Mouse (Mus musculus): ENCODE measurements around the gene Tax1bp1. TPM values are rescaled to one million over a fixed set of nuclear protein-coding genes. Genes with fewer than 3 reads are reported as not detected.
A peak's percentile ranks its signal among the peaks of the same experiment; 100 is the strongest.

Tax1bp1 gene
- polyA plus RNA-seq, 1 experiment: 124 TPM

DNA sequence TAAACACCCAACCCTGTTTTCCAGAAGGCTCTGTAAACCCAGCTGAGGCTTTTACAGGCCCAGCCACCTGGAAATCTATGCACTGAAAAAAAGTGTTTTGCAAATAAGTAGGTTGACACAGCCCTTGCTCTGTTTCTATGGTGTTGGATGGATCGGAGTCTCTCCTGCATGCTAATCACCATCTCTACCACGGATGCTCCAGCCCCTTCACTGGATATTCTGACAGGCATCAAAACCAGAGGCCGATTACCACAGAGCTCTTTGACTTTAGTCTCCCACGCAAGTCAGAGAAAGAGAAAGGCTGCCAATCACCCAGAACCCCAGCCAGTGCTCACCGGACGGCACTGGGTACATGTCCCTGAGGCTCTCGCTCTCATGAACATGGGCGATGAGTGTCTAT, 63.5 kb downstream of the Tax1bp1 start:
- 76% methylated on average over 8 of the region's 8 CpGs for WGBS
- no peak overlapping the region for H3K27ac ChIP-seq (ENCODE audit: insufficient read depth, low read depth, low read length)
- no peaks in the 10 kb centered on the region; the same call in none of the 2 replicates for H3K4me1 ChIP-seq (ENCODE audit: control insufficient read depth, insufficient read depth, low read length)
- no peak overlapping the region for H3K4me3 ChIP-seq (ENCODE audit: insufficient read depth, low read depth, low read length)
- TF ChIP-seq POLR2A (IDR thresholded peaks at IDR 0.05; ENCODE audit: insufficient read depth, low read depth, low read length): no peak
- no peak for TF ChIP-seq CTCF (IDR thresholded peaks at IDR 0.05; ENCODE audit: insufficient read depth, low read depth, low read length)

DNA sequence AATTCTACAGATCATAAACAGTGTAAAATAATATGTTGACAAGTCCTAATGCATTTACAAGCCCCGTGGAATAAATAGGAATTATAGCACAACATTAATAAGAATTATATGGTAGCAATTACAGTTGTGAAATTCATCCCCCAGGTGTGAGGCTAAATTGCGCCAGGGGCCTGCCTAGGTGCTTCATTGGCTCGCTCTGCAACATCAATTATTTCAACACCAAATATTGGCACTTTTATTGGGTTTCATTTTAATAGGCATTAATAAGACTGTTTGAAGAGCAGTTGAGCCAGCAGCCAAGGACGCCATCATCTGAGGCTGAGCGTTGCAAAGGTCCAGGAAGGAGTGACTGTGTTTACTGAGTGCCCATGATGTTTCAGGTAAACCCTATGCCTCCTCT, 65.0 kb downstream of the Tax1bp1 start:
- 94% methylated on average over 5 of the region's 5 CpGs for WGBS
- H3K27ac ChIP-seq (ENCODE audit: insufficient read depth, low read depth, low read length): no peak overlapping the region
- no peak overlapping the region for H3K4me3 ChIP-seq (ENCODE audit: insufficient read depth, low read depth, low read length)
- TF ChIP-seq CTCF (IDR thresholded peaks at IDR 0.05; ENCODE audit: insufficient read depth, low read depth, low read length): no peak
- TF ChIP-seq POLR2A (IDR thresholded peaks at IDR 0.05; ENCODE audit: insufficient read depth, low read depth, low read length): no peak
- no peaks in the 10 kb centered on the region; the same call in 1 of the 2 replicates for H3K4me1 ChIP-seq (ENCODE audit: control insufficient read depth, insufficient read depth, low read length)

DNA sequence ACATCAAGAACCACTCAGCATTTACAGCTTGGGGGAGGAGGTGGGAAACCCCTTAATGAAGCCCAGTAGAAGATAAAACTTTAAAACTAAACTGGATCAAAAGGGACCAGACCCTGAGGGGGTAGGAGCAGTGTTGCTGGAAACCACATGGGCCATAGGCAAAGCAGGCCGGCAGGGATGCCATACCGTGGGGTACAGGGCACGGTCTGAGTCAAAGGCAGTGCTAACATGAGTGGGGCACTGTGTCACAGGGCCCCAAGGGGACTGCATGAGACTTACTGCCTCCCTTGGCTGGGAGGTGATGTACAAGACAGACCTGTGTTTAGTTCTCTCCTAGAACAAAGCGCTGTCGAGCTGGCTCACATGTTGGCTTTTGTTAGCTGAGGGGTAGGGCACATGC, 66.0 kb downstream of the Tax1bp1 start:
- WGBS: 76% methylated on average over 5 of the region's 5 CpGs
- H3K4me1 ChIP-seq (ENCODE audit: control insufficient read depth, insufficient read depth, low read length): no peaks in the 10 kb centered on the region; the same call in 1 of the 2 replicates
- TF ChIP-seq POLR2A (IDR thresholded peaks at IDR 0.05; ENCODE audit: insufficient read depth, low read depth, low read length) (no peak), CTCF (IDR thresholded peaks at IDR 0.05; ENCODE audit: insufficient read depth, low read depth, low read length) (no peak)
- no peak overlapping the region for H3K4me3 ChIP-seq (ENCODE audit: insufficient read depth, low read depth, low read length)
- H3K27ac ChIP-seq (ENCODE audit: insufficient read depth, low read depth, low read length): no peak overlapping the region

DNA sequence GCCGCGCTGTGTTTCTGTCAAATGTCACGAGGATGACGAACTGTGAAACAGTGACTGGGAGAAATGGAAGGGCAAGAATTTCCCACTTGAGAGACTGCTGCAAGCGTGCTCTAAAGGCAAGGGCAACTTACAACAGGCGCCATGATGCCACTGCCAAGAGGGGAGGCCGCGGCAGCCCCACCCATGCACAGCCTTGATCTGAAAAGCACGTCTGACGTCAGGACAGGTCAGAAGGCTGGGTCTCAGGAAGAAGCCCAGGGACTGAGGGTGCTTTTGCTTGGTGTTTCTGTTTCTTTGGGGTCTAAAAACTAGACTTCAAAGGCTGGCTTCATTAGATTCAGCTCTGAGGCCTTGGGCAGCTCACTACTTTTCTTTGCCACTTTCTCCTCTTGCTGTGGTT, 76.8 kb downstream of the Tax1bp1 start:
- 81% methylated on average over 10 of the region's 10 CpGs for WGBS
- no peak overlapping the region for H3K27ac ChIP-seq (ENCODE audit: insufficient read depth, low read depth, low read length)
- no peak overlapping the region for H3K4me3 ChIP-seq (ENCODE audit: insufficient read depth, low read depth, low read length)
- peaks cover 14% of the 10 kb centered on the region for H3K4me1 ChIP-seq (ENCODE audit: control insufficient read depth, insufficient read depth, low read length)
- no peak for TF ChIP-seq POLR2A (IDR thresholded peaks at IDR 0.05; ENCODE audit: insufficient read depth, low read depth, low read length)
- TF ChIP-seq CTCF (IDR thresholded peaks at IDR 0.05; ENCODE audit: insufficient read depth, low read depth, low read length): no peak

DNA sequence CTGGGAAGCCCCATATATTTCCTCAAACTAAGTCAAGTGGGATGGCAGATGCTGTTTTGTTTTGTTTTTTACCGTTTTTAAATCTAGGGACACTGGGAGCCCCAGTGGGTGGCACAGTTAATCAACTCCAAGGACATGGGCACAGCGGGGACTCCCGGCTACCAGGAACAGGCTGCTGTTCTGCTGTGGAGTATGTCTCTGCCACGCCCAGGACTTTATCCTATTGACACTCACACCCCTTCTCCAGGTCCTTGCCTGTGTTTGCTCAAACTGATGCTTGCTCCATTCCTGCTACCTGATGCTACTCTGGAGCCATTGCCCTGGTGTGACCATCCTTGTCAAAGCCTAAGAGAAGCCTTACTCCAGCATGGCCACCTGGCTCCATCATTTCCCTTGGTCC, 77.3 kb downstream of the Tax1bp1 start:
- Histone ChIP-seq H3K27ac (ENCODE audit: insufficient read depth, low read depth, low read length) (no peak overlapping the region), H3K4me3 (ENCODE audit: insufficient read depth, low read depth, low read length) (no peak overlapping the region), H3K4me1 (ENCODE audit: control insufficient read depth, insufficient read depth, low read length) (peaks cover 14% of the 10 kb centered on the region)
- WGBS: 88% methylated on average over 4 of the region's 4 CpGs
- no peak for TF ChIP-seq POLR2A (IDR thresholded peaks at IDR 0.05; ENCODE audit: insufficient read depth, low read depth, low read length)

DNA sequence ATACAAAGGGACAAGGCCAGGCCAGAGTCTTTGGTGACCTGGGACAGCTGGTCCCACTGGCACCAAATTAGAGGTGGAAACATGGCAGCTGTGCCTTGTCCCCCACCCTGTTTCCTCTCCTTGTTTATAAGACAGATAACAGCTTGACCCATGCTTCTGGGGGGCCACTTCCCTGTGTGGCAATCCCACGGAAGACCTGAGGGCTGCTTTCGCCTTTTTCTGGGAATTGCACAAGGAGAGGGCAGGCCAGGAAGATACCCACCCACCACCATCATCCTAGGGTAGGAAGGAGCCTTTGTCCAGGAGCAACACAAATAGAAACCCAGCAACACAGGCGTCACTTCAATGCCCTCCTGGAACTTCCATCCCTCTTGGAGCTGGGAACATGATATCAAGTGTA, 78.9 kb downstream of the Tax1bp1 start:
- TF ChIP-seq CTCF (IDR thresholded peaks at IDR 0.05; ENCODE audit: insufficient read depth, low read depth, low read length): no peak
- no peak for TF ChIP-seq POLR2A (IDR thresholded peaks at IDR 0.05; ENCODE audit: insufficient read depth, low read depth, low read length)
- H3K27ac ChIP-seq (ENCODE audit: insufficient read depth, low read depth, low read length): no peak overlapping the region
- WGBS: 88% methylated on average over 3 of the region's 3 CpGs
- peaks cover 24% of the 10 kb centered on the region for H3K4me1 ChIP-seq (ENCODE audit: control insufficient read depth, insufficient read depth, low read length)
- no peak overlapping the region for H3K4me3 ChIP-seq (ENCODE audit: insufficient read depth, low read depth, low read length)

DNA sequence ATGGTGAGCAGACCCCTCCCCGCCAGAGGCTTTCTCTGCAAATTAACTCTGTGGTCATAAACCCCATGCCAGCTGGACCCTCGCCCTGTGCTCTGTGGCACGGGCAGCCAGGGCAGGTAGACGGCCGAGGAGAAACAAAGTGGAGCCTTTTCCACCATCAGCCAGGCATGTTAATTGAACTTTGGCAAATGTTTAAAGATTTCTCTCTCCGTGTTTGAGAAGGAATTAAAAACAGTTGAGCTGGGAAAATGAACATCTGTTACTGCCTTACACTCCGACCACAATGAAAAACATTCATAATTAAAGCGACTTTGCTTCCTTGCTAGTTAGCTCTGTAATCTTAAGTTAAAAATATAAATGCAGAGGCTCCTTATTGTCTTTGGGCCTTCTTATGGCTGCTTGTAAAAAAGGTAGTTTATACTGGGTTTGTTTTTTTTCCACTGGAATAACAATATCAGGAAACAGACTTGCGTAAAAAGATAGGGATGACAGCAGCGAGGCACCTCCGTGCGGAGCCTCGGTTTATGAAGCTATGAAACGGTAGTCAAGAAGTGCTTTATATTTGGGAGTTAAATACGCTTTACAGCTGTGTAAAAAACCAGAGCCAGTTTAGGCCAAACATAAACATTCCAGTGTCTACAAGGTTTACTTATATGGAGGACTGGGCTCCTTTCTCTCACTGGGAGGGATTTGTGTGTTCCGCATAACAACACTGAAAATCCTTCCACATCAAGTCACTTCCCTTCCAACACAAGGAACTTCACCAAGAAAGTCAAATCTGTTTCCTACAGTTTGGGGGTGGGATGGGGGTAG, 81.7 kb downstream of the Tax1bp1 start:
- no peak for TF ChIP-seq POLR2A (IDR thresholded peaks at IDR 0.05; ENCODE audit: insufficient read depth, low read depth, low read length)
- TF ChIP-seq CTCF (IDR thresholded peaks at IDR 0.05; ENCODE audit: insufficient read depth, low read depth, low read length): no peak
- Histone ChIP-seq H3K4me3 (ENCODE audit: insufficient read depth, low read depth, low read length) (no peak overlapping the region), H3K4me1 (ENCODE audit: control insufficient read depth, insufficient read depth, low read length) (peaks cover 23% of the 10 kb centered on the region), H3K27ac (ENCODE audit: insufficient read depth, low read depth, low read length) (no peak overlapping the region)
- WGBS: 42% methylated on average over 16 of the region's 16 CpGs

DNA sequence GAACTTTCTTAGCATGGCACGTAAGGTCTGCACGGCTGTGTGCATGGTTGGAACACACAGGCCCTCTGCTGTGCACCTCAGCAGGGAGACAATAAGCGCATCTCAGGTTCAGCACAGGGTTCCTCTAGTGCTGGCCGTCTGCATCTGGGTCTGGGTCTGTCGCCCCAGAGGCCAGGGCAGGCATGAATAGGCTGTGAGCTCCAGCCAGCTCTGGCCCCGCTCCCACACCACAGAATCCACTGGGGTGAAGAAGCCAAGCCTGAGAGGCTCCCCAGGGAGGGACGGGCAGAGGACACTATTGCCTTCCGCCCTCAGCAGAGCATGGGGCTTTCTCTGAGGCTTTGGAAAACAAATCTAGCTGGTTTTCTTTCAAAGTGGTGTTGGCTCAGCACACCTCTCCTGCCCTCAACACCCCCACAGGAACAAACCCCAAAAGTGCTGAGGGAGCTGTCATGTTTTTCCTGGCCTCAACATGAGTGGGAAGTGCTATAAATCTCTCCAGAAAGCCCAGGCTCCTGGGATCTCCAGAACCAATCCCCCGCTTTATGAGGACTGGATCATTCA, 82.6 kb downstream of the Tax1bp1 start:
- 0 out of 2 replicates have a peak overlapping the region, but pooled peaks have one; percentile 36 for H3K27ac ChIP-seq (ENCODE audit: insufficient read depth, low read depth, low read length)
- peaks cover 16% of the 10 kb centered on the region for H3K4me1 ChIP-seq (ENCODE audit: control insufficient read depth, insufficient read depth, low read length)
- WGBS: 70% methylated on average over 9 of the region's 9 CpGs
- no peak for TF ChIP-seq POLR2A (IDR thresholded peaks at IDR 0.05; ENCODE audit: insufficient read depth, low read depth, low read length)
- TF ChIP-seq CTCF (IDR thresholded peaks at IDR 0.05; ENCODE audit: insufficient read depth, low read depth, low read length): no peak
- H3K4me3 ChIP-seq (ENCODE audit: insufficient read depth, low read depth, low read length): no peak overlapping the region

DNA sequence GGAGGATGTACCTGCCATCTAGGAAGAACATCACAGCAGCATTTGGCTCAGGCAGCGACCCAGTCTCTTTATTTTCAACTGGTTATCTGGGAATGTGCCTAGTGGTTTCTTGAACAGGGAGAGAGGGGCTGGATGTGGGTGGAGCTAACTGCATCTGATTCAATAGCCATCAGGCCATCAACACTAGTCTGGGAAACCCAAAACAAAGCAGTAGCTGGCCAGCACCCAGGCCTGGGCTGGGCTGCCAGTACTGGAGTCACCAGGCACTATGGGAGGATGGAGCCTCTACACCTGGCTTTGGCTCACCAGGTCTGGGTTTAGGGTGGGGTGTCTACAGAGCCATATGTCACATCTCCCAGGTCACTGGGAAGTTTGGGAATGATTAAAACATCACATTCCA, 83.2 kb downstream of the Tax1bp1 start:
- H3K4me1 ChIP-seq (ENCODE audit: control insufficient read depth, insufficient read depth, low read length): peaks cover 16% of the 10 kb centered on the region
- WGBS: 63% methylated on average over 1 of the region's 1 CpGs
- no peak overlapping the region for H3K4me3 ChIP-seq (ENCODE audit: insufficient read depth, low read depth, low read length)
- no peak overlapping the region for H3K27ac ChIP-seq (ENCODE audit: insufficient read depth, low read depth, low read length)
- no peak for TF ChIP-seq POLR2A (IDR thresholded peaks at IDR 0.05; ENCODE audit: insufficient read depth, low read depth, low read length)
- no peak for TF ChIP-seq CTCF (IDR thresholded peaks at IDR 0.05; ENCODE audit: insufficient read depth, low read depth, low read length)

Measured in olfactory bulb, adult 2 months (tissue).